Comparison of ENCODE assay signal across 13 mouse cellular contexts in the genomic region with DNA sequence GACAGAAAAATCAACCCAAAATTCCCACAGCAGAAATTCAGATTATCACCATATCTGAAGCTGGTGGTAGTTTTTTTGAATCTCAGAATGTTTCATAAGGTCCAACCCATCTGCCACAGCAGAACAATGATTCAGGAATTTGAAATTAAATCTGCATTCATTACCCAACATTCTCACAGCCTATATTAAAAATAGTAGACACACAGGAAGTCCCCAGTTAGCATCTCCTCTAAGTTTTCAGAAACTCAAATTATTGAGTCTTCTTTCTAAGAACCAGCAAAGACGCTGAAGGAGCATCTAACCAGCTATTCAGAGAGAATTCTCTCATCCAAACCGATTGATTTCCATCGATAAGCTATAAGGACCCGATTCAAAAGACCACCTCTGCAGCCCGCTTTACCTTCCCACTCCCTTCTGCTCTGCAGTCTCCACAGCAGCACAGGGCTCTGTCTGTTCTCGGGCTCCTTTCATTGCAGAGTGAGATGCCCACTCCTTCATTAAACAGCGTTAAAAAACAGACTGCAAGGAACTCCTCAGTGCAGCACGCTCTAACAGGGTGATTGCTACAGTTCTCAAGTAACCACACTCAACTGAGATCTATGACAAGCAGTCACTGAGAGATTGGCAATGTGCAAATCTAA. TPM values are rescaled to one million over a fixed set of nuclear protein-coding genes. Genes with fewer than 3 reads are reported as not detected.
DNase-seq lines count a peak whose midpoint lies in the region; ATAC-seq lines count a peak whose summit lies in the region.
"Had no signal": no experiment of that assay in that cellular context is flagged by ENCODE, and none has a peak within 500 bp of the region (broad histone marks: within the 10 kb centered on the region; RNA-seq: fewer than 3 reads in every experiment).

No protein-coding gene starts in this region.

- H3K27me3 ChIP-seq in forebrain, embryonic 15.5 days, result no peaks in the 10 kb centered on the region

- ATAC-seq in forebrain, embryonic 15.5 days (replicated peaks), result no peak

- peak overlapping the region; percentile 96 for H3K27ac ChIP-seq in forebrain, embryonic 15.5 days (replicated peaks)
- H3K27ac ChIP-seq: limb, embryonic 13.5 days; stomach, postnatal 0 days had no signal

- H3K9me3 ChIP-seq in forebrain, embryonic 15.5 days, result no peaks in the 10 kb centered on the region
- H3K9me3 ChIP-seq: limb, embryonic 13.5 days had no signal

- peak overlapping the region; percentile 97 for H3K9ac ChIP-seq in forebrain, embryonic 15.5 days (replicated peaks)
- H3K9ac ChIP-seq: limb, embryonic 13.5 days had no signal

- H3K36me3 ChIP-seq in forebrain, embryonic 15.5 days, result no peaks in the 10 kb centered on the region
- H3K36me3 ChIP-seq: limb, embryonic 13.5 days had no signal

- intact Hi-C loops in left cerebral cortex, postnatal 25 days (cut with DNase I), result loop anchor here (5.0 to 10.0 kb wide), 3 partner anchors 1015 to 1403 kb away; no protein-coding TSS in a partner anchor
- intact Hi-C loops in left cerebral cortex, postnatal 36 days (cut with DNase I), result loop anchor here (5.0 to 10.0 kb wide), 4 partner anchors 45 to 1415 kb away; no protein-coding TSS in a partner anchor

- peaks cover 11% of the 10 kb centered on the region for H3K4me1 ChIP-seq in forebrain, embryonic 15.5 days

- DNase-seq in cerebellum, postnatal 14 days, result peak; percentile 54 to 66
- DNase-seq in cerebellum, adult 9-11 months, result no peak
- peak; percentile 36 to 69 for DNase-seq in left cerebral cortex, postnatal 25 days (ENCODE audit: low spot score in 2 of 2)
- DNase-seq in left cerebral cortex, postnatal 36 days (ENCODE audit: low spot score in 2 of 2), result no peak
- peak; percentile 18 for DNase-seq in naive thymus-derived CD4-positive, alpha-beta T cell, adult 2 months (ENCODE audit: low read depth)
- no peak for DNase-seq in layer of hippocampus, adult 11-12 months (ENCODE audit: low spot score)
- no peak for DNase-seq in urinary bladder, postnatal 4 days (ENCODE audit: low spot score in 2 of 2)
- DNase-seq: heart, adult 18-20 months; heart, postnatal 4 days; lung, adult 2 months had no signal

- 50% methylated on average over 8 of the region's 8 CpGs for WGBS in forebrain, embryonic 15.5 days

- H3K4me2 ChIP-seq in forebrain, embryonic 15.5 days (replicated peaks), result peak overlapping the region; percentile 92
- H3K4me2 ChIP-seq: limb, embryonic 13.5 days had no signal

- H3K4me3 ChIP-seq in forebrain, embryonic 15.5 days, result peak overlapping the region; percentile 69
- H3K4me3 ChIP-seq: limb, embryonic 13.5 days had no signal

RNA-seq across cellular contexts. Expression of gene Arpp21, which starts 3.7 kb away (rescaled TPM):
- 100 to 1,000 TPM; 805 to 898 TPM for total RNA-seq in left cerebral cortex, postnatal 25 days (2021)
- 100 to 1,000 TPM; 699 to 858 TPM for total RNA-seq in left cerebral cortex, postnatal 36 days (2021)
- polyA plus RNA-seq in forebrain, embryonic 15.5 days (2015; fragmentation: Nextera tagmentation; extraction: Ambion mirVana), result 71.4 and 76.3 TPM in 2 replicates

Comparison
In these comparisons a context has a peak if more than half of its experiments do, and no peak if none do; other contexts are left out.
1. DNase-seq: peak in cerebellum, postnatal 14 days (2 of 2), left cerebral cortex, postnatal 25 days (2 of 2) and naive thymus-derived CD4-positive, alpha-beta T cell, adult 2 months (single experiment); none in cerebellum, adult 9-11 months (single experiment), left cerebral cortex, postnatal 36 days (0 of 2), layer of hippocampus, adult 11-12 months (single experiment) and urinary bladder, postnatal 4 days (0 of 2).